Mouse (Mus musculus): ENCODE measurements at regions not wholly inside any gene's neighbourhood (a gene's known extent, or its start where the extent isn't known, plus 50 kb on each side); places are given as distances from the start of the nearest gene placed in this dataset. TPM values are rescaled to one million over a fixed set of nuclear protein-coding genes. Genes with fewer than 3 reads are reported as not detected.

- DNase-seq (ENCODE audit: low spot score), result no peak
Observed at GRCm38 (mm10) chr11:32911791-32912190, 87.4 kb upstream of the Smim23 start.

- DNase-seq (ENCODE audit: low spot score), result no peak
Observed at GRCm38 (mm10) chr11:32908723-32909411, 84.5 kb upstream of the Smim23 start.

- no peak for DNase-seq (ENCODE audit: low spot score)
Observed at GRCm38 (mm10) chr11:32907520-32908233, 83.3 kb upstream of the Smim23 start.

- DNase-seq (ENCODE audit: low spot score), result no peak
Observed at GRCm38 (mm10) chr11:32903970-32904369, 79.6 kb upstream of the Smim23 start.

- no peak for DNase-seq (ENCODE audit: low spot score)
Observed at GRCm38 (mm10) chr11:32903389-32903788, 79.0 kb upstream of the Smim23 start.

GRCm38 (mm10) chr11:32902923-32903322 is 78.5 kb upstream of the Smim23 start:
- DNase-seq (ENCODE audit: low spot score), result no peak

- no peak for DNase-seq (ENCODE audit: low spot score)
Observed at GRCm38 (mm10) chr11:32900437-32900836, 76.0 kb upstream of the Smim23 start.

- DNase-seq (ENCODE audit: low spot score), result no peak
Observed at GRCm38 (mm10) chr11:32899604-32900216, 75.3 kb upstream of the Smim23 start.

- DNase-seq (ENCODE audit: low spot score), result no peak
Observed at GRCm38 (mm10) chr11:32895400-32895799, 71.0 kb upstream of the Smim23 start.

GRCm38 (mm10) chr11:32893146-32893903 is 68.9 kb upstream of the Smim23 start:
- no peak for DNase-seq (ENCODE audit: low spot score)

GRCm38 (mm10) chr11:32892496-32892895 is 68.1 kb upstream of the Smim23 start:
- DNase-seq (ENCODE audit: low spot score), result no peak

GRCm38 (mm10) chr11:32889248-32889647 is 64.8 kb upstream of the Smim23 start:
- DNase-seq (ENCODE audit: low spot score), result no peak

GRCm38 (mm10) chr11:32884744-32885143 is 60.3 kb upstream of the Smim23 start:
- DNase-seq (ENCODE audit: low spot score), result no peak

GRCm38 (mm10) chr11:32883062-32883852 is 58.9 kb upstream of the Smim23 start:
- DNase-seq (ENCODE audit: low spot score), result no peak

- no peak for DNase-seq (ENCODE audit: low spot score)
Observed at GRCm38 (mm10) chr11:32878967-32879366, 54.6 kb upstream of the Smim23 start.

Small RNAs in the stretch of these regions (microRNA-seq; reads per million reads assigned to microRNA genes)
- gene Gm26052, result not detected

All from gastrocnemius, adult 18-20 months (tissue).